Mouse (Mus musculus) megakaryocyte-erythroid progenitor cell, adult 5-6 weeks (primary cell): ENCODE results near the gene Actn2. TPM values are rescaled to one million over a fixed set of nuclear protein-coding genes. Genes with fewer than 3 reads are reported as not detected.

ENCODE experiments used
- ATAC-seq: replicated peaks from 2 replicates; pipeline ENCODE4 v1.8.0; 2016; ENCODE audit warnings: mild to moderate bottlenecking, inconsistent platforms; ENCODE audit not compliant: severe bottlenecking, poor library complexity, low FRiP score, low TSS enrichment
- total RNA-seq, 2 experiments: library from RNA; stranded (forward) in 1 of 2; stranded (reverse) in 1 of 2; fragments of 200-1000, 215-1000 nt in 1 of 2; fragments of >200 nt in 1 of 2; fragmentation: Nextera tagmentation in 1 of 2; gene quantifications; 2 replicates each; pipeline ENCODE4 v1.2.3; 2014 to 2017

Gene Actn2
- total RNA-seq, 2 experiments from 2014 or later = not detected

DNA sequence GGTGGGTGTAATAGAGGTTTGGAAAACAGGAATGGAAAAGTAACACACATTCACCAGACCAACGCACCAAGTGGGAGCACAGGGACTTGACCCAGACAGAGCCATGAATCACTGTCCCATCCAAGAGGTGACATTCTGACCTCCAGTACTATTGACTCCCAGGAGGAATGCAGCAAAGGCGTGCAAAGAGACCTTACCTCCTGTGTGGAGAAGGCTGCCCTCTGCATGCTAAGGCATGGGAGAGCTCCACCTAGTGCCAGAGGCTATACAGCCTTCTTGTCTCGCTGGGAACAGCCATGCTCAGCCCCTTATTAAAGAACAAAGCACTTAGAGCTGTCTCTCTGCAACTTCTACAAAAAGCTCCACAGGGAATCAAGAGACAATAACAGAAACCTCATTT lies 73.5 kb downstream of the Actn2 start:
- no peak for ATAC-seq

DNA sequence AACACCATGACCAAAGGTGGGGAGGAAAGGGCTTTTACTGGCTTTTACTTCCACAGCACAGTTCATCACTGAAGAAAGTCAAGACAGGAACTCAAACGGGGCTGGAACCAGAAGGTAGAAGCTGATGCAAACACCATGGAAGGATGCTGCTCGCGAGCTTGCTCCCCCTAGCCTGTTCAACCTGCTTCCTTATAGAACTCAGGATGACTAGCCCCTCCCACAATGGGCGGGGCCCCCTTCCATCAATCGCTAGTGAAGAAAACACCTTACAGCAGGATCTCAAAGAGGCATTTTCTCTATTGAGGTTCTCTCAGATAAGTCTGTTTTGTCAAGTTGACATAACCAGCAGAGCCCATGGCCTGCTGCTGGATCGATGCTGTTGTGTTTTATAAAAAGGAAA lies 76.6 kb downstream of the Actn2 start:
- no peak for ATAC-seq

DNA sequence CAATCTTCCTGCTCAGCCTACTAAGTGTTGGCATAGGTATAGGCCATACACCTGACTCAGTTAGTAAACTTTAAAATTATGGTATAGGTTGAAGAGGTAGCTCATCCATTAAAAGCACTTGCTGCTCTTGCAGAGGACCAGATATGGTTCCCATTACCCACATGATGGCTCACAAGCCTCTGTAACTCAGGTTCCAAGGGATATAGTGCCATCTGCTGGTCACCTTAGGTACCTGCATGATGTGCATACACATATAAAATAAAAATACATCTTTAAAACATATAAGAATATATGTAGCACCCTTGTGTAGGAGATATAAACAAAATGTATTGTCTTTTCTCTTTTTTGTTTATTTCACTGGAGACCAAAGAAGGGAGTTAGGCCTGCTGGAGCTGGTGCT lies 79.1 kb downstream of the Actn2 start:
- no peak for ATAC-seq

DNA sequence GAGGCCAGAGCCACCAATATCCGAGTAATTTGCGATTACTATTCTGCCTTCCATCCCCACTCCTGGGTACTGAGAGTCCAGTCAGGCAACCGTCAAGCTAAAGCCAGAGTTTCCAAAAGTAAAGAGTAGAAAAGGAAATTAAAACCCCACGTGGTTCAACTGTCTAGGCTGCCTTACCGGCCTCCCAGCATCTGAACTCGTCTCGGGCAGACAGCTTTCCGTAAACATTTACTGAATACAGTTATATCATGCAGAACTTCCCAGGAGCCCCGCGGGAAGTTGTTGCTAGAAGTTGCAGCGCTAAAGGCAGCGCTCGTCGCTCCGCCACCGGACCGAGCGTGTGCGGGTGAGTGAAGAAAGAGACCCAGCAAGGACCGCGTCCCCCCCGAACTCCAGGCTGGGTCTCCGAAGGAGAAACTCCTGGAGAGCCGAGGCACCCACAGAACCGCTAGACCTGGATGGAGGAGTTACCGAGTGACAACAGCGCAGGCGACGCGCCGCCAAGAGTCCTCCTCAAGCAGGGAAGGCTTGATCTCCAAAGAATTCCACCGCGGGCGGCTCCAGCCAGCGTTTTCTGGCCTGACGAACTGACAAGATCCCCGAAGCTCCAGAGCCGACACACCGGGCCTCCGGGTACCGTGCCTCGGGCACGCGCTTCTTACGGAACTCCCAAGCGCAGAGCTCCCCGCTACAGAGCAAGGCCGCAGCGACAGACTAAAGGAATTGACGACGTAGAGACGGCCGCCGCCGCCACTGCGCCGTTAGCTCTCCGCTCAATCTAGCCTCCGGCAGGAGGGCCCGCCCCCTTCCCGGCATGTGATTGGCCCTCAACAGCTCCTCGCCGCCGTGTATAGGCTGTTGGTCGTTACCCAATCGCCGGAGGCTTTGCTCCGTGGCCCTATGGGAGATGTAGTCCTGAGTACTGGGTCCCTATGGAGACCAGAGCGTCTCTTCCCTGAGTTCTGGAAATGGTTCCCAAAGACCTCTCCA lies 82.9 kb downstream of the Actn2 start, which contains the start of gene Mtr:
Gene Mtr, minus strand, starts transcription at position 723 of the 990 bp plus-strand sequence.
- peak; percentile 97 for ATAC-seq

DNA sequence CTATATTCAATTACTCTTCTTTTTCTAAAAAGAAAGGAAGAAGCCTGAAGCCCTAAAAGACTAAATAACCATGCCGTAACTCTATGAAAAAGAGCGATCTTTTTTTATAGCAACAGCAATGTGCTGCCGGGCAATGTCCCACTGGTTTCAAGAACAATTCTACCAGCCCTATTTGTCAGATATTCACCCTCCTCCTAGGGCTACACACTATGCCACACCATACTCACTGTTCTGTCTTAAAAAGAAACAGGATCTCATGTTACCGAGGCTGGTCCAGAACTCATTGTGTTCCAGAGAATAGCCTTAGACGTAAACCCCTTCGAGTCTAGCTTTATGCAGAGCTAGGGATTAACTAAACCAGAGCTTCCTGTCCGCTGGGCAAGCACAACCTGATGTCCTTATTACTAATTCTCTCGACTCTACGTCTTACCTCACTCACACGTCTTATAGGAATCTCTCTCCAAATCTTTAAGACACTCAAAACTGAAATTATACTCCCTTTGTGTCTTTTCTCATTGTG lies 83.6 kb downstream of the Actn2 start:
- no peak; the same call in 1 of the 2 replicates for ATAC-seq

DNA sequence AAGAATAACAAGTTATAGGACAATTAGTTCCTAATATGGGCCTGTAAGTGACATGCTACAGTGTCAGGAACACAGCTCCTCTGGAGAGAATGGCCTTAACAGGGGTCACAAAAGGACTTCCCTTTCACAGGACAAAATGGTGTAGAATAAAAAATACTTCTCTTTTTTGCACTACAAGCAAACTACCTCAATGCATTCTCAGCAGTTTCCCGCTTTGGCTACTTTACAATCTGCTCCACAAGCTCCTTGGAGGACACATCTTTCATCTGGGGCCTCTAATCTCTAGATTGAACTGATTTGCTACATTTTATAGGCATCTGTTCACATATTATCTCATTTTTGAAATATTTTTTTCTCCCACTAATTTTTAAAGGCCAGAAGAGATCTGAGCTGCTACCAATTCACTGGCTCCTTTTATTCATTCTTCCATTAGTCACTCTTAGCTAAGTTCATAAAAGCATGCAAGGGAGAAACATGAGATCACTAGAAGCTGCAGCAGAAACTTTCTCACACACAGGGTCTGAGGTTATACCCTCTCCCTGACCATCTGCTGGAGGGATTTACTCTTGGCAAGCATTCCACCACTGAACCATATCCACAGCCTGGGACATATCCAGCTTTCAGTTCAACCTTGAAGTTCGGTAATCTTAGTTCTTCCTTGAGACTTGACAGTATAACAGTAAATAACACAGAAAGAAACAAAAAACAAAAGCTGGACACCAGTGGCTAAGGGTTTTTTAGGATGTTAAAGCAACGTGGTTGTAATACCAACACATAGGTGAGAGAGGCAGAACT lies 84.5 kb downstream of the Actn2 start:
- no peak for ATAC-seq

DNA sequence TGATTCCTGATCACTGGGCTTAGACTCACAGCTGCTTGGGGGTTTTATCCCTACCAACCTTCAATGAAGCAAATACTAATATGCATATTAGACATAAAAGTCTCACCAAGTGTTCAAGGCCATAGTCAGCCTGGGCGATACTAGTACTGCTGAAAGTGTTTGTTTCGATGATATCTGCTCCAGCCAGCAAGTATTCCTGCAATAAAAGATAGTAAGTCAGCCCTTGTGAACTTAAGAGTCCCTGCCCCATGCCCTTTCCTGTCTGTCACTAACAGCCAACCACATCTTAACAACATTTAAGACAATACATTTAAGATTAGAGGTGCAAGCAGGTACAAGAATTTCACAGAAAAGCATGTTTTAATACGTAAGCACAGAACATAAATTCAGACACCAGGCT lies 90.1 kb downstream of the Actn2 start:
- peak; percentile 79 for ATAC-seq

DNA sequence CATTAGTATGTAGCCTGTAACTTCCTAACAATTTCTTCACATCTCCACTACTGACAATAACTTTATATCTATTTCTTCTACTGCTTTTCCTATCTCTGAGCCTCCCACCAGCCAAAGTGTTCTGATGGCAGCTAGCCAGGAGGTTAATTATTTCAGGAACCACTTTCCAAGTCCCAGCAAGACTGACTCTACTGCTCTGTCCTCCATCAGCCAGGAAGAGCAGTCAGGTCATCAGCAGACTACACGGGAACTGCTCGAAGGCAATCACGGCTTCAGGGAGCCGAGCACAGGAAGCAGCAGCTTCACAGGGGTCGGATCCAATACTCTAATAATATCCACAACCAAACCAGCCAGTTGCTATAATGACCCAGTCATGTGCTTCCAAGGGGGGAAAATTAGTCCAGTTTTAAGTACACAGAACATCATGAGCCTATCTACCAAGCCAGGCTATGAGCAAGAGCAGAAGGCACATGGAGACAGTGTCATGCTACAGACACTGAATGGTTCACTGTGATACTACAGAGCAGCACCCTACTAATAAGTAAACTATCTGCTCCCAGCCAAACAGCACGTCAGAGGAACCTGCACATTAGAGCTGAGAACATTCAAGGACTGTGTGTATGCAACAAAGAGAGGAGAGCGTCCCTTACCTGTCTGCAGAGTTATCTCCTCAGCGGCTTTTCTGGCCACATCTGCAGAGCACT lies 91.2 kb downstream of the Actn2 start:
- peak; percentile 81 for ATAC-seq

DNA sequence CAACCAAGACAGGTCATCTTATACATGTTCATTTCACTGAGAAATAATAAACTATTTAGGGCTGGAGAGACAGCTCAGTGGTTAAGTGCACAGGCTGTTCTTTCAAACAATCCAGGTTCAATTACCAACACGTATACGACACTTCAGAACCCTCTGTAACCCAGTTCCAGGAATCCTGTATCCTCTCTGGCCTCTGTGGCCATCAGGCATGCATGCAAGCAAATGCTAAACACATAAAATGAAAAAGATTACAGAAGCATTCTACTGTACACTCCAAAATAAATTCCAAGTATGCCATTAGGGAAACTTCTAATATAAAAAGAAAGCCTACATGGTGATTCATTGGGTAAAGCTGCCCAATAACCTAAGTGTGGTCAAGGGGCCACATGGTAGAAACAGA lies 94.6 kb downstream of the Actn2 start:
- ATAC-seq = no peak

DNA sequence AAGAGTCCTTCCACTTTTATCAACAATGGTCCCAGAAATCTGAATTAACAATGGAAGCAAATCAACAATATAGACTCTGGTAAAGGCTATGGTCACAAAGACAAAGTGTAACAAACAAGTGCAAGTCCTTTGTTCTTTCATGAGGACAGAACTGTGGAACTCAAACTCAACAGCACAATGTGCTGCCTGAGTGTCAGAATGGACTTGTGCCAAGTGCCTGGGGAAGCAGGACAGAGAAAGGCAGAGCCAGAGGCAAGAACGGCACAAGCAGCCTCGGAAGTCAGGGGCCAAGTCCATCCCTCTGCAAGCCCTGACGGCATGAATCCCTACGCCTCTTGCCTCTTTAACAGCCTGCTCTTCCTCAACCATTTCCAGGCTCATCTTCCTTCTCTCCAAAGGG lies 96.6 kb downstream of the Actn2 start:
- ATAC-seq = no peak

DNA sequence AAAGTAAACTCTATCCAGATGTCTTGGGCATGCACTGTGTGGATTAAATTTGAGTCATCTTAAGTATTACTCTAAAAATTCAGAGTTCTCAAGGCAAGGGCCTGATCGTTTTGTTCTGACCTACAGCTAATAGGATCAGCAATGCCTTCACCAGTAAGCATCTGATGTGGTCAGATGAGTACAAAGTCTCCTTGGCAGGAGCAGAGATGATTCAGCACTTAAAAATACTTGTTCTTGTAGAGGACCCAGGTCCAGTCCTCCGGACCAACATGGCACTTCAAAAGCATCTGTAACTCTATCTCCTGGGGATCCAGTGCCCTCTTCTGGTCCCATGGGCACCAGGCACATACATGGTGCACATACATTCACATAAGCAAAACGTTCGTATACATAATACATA lies 108.4 kb downstream of the Actn2 start:
- ATAC-seq = no peak

DNA sequence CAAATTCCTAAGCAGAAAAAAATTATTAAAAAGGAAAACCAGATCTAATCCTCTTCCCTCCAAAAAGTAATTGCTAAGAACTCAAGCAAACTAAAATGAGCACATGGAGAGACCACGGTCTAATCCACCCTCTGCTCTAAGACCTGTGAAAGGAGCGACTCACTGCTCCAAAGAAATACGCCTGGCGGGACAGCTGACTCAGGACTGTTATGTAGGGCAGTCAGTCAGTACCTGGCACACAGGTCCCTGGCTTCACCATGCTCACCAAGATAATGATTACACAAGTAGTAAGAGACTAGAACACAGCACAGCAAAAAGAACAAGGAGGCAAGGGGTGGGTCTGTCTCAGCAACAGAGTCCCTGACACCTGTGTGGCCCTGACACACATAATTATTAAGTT lies 112.3 kb downstream of the Actn2 start:
- no peak for ATAC-seq

DNA sequence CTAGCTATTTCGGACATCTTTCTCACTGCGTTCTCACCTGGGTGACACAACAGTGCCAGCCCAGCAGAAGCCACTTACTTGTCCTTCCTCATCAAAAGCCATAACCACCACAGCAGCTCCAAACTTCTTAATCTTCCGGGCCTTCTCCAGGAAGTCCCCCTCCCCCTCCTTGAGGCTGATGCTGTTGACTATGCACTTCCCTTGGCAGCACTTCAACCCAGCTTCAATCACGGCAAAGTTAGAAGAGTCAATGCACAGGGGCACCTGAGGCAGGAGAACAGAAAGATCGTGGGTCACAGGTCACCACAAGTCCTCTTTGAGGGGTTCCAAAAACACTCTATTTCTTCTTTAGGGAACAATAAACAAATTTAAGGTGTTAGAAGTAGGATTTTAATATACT lies 113.0 kb downstream of the Actn2 start:
- ATAC-seq = no peak

Other genes with a start within 250 kb of the Actn2 start
- not detected in 2 replicates for gene Ryr2, start 233.8 kb downstream of the Actn2 start, total RNA-seq (2014; fragmentation: Nextera tagmentation)
- not detected in 2 replicates for gene Ryr2, start 233.8 kb downstream of the Actn2 start, total RNA-seq (2017)
- gene Mtr, start 82.6 kb downstream of the Actn2 start, total RNA-seq (2014; fragmentation: Nextera tagmentation) = 40.7 and 56.0 TPM in 2 replicates
- 44.9 and 48.9 TPM in 2 replicates for gene Mtr, start 82.6 kb downstream of the Actn2 start, total RNA-seq (2017)
- gene Heatr1, start 54.3 kb upstream of the Actn2 start, total RNA-seq (2014; fragmentation: Nextera tagmentation) = 69.9 and 127 TPM in 2 replicates
- gene Heatr1, start 54.3 kb upstream of the Actn2 start, total RNA-seq (2017) = 129 and 130 TPM in 2 replicates
- gene Lgals8, start 124.2 kb upstream of the Actn2 start, total RNA-seq (2014; fragmentation: Nextera tagmentation) = 23.0 and 39.7 TPM in 2 replicates
- 21.7 and 50.3 TPM in 2 replicates for gene Lgals8, start 124.2 kb upstream of the Actn2 start, total RNA-seq (2017)
- gene Edaradd, start 179.7 kb upstream of the Actn2 start, total RNA-seq (2014; fragmentation: Nextera tagmentation) = 0.07 TPM in 1 of 2 replicates, not detected in the other
- gene Edaradd, start 179.7 kb upstream of the Actn2 start, total RNA-seq (2017) = not detected in 2 replicates
- gene Ero1lb, start 225.1 kb upstream of the Actn2 start, total RNA-seq (2014; fragmentation: Nextera tagmentation) = 1.6 and 2.8 TPM in 2 replicates
- gene Ero1lb, start 225.1 kb upstream of the Actn2 start, total RNA-seq (2017) = 2.3 and 5.0 TPM in 2 replicates